Mouse (Mus musculus): Measurements from ENCODE around the gene Zfp598. TPM values are rescaled to one million over a fixed set of nuclear protein-coding genes. Genes with fewer than 3 reads are reported as not detected.

The Zfp598 gene
- total RNA-seq, 2 experiments from 2014 or later, result 16.1 to 18.2 TPM

- no peak for ATAC-seq (replicated peaks; ENCODE audit: poor library complexity, severe bottlenecking)
Measured at GRCm38 (mm10) chr17:24677500-24678080, 8.1 kb downstream of the Zfp598 start.

GRCm38 (mm10) chr17:24686514-24686913 is 17.0 kb downstream of the Zfp598 start:
- peak; percentile 67 for ATAC-seq (replicated peaks; ENCODE audit: poor library complexity, severe bottlenecking)

- ATAC-seq (replicated peaks; ENCODE audit: poor library complexity, severe bottlenecking), result peak; percentile 73
Measured at GRCm38 (mm10) chr17:24687146-24687595, 17.7 kb downstream of the Zfp598 start.

DNA sequence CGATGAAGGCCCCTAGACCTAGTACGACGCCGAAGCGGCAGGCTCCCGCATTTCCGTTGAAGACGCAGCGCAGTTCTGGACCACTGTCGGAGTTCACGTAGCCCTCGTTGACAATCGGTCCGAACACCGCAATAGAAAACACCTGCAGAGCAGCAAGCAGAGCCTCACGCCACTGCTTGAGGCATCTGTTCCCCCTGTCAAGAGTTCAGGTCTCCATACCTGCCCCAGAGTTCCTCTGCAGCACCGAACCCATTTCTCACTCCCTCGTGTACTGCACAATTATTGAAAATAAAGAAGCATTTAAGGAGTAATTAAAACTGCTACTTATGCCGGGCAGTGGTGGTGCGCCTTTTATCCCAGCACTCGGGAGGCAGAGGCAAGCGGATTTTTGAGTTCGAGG is 18.1 kb downstream of the Zfp598 start:
- ATAC-seq (replicated peaks; ENCODE audit: poor library complexity, severe bottlenecking), result no peak

- no peak for ATAC-seq (replicated peaks; ENCODE audit: poor library complexity, severe bottlenecking)
Measured at GRCm38 (mm10) chr17:24689251-24690081, 20.0 kb downstream of the Zfp598 start, which contains the start of gene Syngr3. Syngr3 (minus strand) TSS chr17:24689955.

DNA sequence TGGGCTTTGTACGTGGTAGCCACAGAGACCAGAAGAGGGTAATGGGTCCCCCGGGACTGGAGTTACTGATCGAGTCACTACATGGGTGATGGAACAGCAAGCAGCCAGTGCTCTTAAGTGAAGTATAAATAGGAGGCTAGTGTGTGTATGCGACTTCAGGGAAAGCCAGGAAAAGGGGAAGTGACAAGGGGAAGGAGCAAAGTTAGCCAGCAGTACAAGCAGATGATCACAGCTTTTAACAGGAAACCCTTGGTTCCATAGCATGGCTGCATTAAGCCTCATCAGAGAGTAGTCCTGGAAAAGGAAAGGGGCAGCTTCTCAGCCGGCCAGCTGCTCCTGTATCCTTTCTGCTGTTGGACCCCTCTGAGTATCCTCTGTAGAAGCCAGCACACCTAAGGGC is 22.9 kb downstream of the Zfp598 start:
- peak; percentile 22 for ATAC-seq (replicated peaks; ENCODE audit: poor library complexity, severe bottlenecking)

GRCm38 (mm10) chr17:24695326-24696010 is 26.0 kb downstream of the Zfp598 start:
- ATAC-seq (replicated peaks; ENCODE audit: poor library complexity, severe bottlenecking), result no peak

- ATAC-seq (replicated peaks; ENCODE audit: poor library complexity, severe bottlenecking), result peak; percentile 83
Measured at GRCm38 (mm10) chr17:24696011-24696697, 26.7 kb downstream of the Zfp598 start, which contains the start of the genes Gfer and Noxo1. Gfer (minus strand) TSS chr17:24696156. Noxo1 (plus strand) TSS chr17:24696234.

DNA sequence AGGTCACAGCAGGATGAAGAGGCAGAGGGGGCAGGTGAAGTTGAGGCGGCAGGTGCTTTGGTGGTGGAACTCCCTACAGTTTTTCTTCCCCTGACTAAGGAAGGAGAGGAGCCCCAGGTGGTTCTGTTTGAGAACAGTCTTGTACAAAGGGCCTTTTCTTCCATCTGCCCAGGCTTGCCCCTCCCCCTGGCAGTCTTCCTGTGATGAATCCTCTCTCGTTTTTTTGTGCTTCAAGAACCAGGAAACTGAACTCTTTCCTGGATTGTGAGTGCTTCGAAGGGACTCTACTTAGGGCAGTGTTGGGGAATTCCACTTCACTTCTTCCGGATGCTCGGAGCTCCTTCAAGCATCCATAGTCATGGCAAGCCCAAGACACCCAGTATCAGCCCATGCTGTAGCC is 28.5 kb downstream of the Zfp598 start:
- no peak for ATAC-seq (replicated peaks; ENCODE audit: poor library complexity, severe bottlenecking)

- ATAC-seq (replicated peaks; ENCODE audit: poor library complexity, severe bottlenecking), result no peak
Measured at GRCm38 (mm10) chr17:24698715-24699114, 29.2 kb downstream of the Zfp598 start.

DNA sequence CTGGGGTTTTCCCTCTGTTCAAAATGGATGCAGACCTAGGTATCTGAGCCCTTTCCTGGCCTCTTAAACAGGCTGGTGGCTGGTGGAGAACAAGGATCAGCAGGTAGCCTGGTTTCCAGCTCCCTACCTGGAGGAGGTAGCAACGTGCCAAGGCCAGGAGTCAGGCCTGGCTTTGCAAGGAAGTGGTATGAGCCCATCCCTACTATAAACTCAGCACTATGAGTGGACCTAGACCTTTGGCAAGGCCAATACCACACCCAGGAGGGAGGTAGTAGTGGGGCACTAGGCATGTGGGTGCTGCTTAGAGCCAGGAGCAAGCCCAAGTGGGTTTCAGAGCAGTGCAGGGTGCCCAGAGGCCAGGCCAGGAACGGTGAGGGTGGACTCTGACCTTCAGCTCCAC is 30.0 kb downstream of the Zfp598 start:
- no peak for ATAC-seq (replicated peaks; ENCODE audit: poor library complexity, severe bottlenecking)

- ATAC-seq (replicated peaks; ENCODE audit: poor library complexity, severe bottlenecking), result no peak
Measured at GRCm38 (mm10) chr17:24701251-24701650, 31.8 kb downstream of the Zfp598 start.

DNA sequence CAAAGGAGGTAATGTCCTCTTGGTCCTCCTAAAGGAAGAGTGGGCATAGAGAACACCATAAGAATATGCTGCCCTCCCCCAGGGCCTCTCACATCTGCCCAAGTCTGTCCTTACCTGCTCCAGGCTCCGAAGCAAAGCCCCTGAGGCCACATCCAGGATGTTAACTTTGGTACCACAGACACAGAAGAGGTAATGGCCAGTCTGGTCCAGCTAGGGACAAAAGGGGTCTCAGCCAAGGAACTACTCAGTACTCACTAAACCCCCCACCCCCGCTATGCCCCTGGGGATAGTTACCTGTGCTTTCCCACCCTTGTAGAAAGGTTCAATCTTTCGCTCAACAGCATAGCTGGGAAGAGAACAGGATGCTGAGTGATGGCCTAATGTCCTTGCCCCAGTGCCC is 36.3 kb downstream of the Zfp598 start:
- ATAC-seq (replicated peaks; ENCODE audit: poor library complexity, severe bottlenecking), result no peak

GRCm38 (mm10) chr17:24706982-24707800 is 37.7 kb downstream of the Zfp598 start, which contains the start of gene Tbl3:
Tbl3 (minus strand) TSS chr17:24707660.
- ATAC-seq (replicated peaks; ENCODE audit: poor library complexity, severe bottlenecking), result peak; percentile 92

DNA sequence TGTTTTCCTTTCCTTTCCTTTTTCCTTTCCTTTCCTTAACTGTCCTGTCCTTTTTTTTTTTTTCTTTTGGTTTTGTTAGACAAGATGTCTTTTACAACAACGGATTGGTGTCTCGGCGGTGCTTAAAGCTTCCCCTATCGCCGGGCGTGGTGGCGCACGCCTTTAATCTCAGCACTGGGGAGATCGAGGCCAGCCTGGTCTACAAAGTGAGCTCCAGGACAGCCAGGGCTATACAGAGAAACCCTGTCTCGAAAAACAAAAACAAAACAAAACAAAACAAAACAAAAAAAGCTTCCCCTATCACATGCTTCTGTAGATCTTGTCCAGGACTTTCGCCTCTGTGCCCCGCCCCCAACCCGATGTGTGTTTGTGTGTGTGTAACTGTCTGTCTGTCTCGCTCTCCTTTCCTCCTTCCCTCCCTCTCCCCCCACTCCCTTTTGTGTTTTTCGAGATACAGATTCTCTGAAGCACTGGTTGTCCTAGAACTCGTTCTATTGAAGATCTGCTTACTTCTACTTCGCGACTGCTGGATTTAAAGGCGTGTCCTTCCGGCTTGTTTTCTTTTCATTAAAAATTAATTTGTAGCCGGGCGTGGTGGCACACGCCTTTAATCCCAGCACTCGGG is 38.4 kb downstream of the Zfp598 start:
- ATAC-seq (replicated peaks; ENCODE audit: poor library complexity, severe bottlenecking), result peak; percentile 13; the same call in 1 of the 2 replicates

GRCm38 (mm10) chr17:24708646-24709045 is 39.2 kb downstream of the Zfp598 start:
- peak; percentile 58 for ATAC-seq (replicated peaks; ENCODE audit: poor library complexity, severe bottlenecking)

DNA sequence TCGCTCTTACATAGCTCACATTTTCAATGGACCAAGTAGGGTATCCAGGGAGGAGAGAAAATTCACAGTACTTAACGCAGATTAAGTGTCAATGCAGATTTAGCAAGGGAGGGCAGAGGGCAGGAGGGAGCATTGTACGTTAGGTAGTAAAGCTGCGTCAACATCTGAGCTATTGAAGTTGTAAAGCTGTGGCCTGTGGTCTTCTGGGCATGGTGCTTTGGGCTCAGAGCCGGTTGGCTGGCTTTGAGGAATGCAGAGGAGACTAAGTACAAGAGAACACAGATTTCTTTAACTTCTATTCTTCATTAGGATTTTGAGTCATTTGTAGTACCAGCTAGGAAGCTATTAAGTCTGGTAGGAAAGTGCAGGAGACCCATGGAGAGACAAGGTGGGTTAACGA is 46.1 kb downstream of the Zfp598 start:
- ATAC-seq (replicated peaks; ENCODE audit: poor library complexity, severe bottlenecking), result no peak

DNA sequence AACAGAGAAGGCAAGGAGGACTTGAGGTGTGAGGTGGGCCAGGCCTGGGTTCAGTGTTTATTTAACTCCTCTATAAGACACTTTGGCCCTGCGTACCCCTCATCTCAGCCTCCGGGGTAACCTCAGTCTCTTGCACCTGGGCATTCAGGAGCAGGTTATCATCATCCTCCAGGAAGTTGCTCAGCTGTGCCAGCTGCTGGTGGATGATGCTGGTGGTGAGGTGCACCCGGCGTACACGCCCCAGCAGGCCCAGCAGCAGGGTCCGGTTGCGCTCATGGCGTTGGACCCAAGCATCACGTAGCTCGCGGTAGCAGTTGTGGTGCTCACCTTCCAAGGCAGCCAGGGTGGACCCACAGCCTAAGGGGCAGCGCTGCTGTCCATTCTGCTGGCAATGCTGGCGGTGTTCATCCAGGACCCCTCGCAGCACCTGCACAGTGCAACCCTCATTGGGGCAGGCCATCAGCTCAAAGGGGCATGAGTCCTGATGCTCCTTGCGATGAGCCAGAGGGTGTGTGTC is 46.7 kb downstream of the Zfp598 start:
- no peak for ATAC-seq (replicated peaks; ENCODE audit: poor library complexity, severe bottlenecking)

DNA sequence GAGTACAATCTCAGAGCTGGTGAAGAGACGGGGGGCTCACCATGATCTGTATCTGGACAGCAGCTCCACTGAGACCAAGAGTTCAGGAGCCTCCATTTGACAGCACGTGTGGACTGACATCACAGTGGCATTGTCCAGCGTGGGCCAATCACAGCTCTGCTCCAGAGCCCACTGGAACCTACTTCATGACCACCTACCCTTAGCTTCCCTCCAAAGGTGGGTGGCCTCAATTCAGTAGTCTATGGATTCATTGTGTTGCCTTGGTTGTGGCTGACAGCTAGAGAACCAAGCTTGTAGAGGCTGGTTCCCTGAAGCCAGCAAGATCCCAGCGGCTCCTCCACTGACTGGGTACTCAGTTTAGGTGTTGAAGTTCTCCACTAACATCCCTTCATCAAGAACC is 48.5 kb downstream of the Zfp598 start, which contains the start of the genes Rnf151 and Rps2:
Rnf151 (minus strand) TSS at position 121 of the 400 bp plus-strand sequence.
Rps2 (plus strand) TSS at position 174 of the 400 bp plus-strand sequence.
- no peak for ATAC-seq (replicated peaks; ENCODE audit: poor library complexity, severe bottlenecking)
